Mouse (Mus musculus) limb, embryonic 14.5 days (tissue): ENCODE data around the gene Tmem233. TPM values are rescaled to one million over a fixed set of nuclear protein-coding genes. Genes with fewer than 3 reads are reported as not detected.

Source experiments
- ATAC-seq: fragments of 200-750 bp; cut with Nextera tagmentation; 2 replicates; pipeline ENCODE4 v1.8.0; 2017; ENCODE audit warnings: low read depth, moderate number of reproducible peaks, moderate TSS enrichment; ENCODE audit not compliant: low FRiP score
- DNase-seq: peaks from one replicate; pipeline ENCODE4 v3.0.0-alpha.2; 2015; ENCODE audit warnings: low spot score
- H3K27ac ChIP-seq: fragments of 300-500 bp; sonication (generic); replicated peaks from 2 replicates; pipeline ENCODE4 v1.5.1; 2014; ENCODE audit warnings: low read depth, mild to moderate bottlenecking, low read length, moderate library complexity, mixed read lengths
- H3K27me3 ChIP-seq: fragments of 300-500 bp; sonication (generic); 2 replicates; pipeline ENCODE4 v1.6.1; 2014; ENCODE audit warnings: low read length, mixed read lengths; ENCODE audit not compliant: control insufficient read depth, insufficient read depth
- H3K36me3 ChIP-seq: fragments of 300-500 bp; sonication (generic); 2 replicates; pipeline ENCODE4 v1.6.1; 2014; ENCODE audit warnings: mild to moderate bottlenecking, low read length, moderate library complexity, mixed read lengths; ENCODE audit not compliant: control insufficient read depth, insufficient read depth
- H3K4me1 ChIP-seq: fragments of 300-500 bp; sonication (generic); 2 replicates; pipeline ENCODE4 v1.6.1; 2014; ENCODE audit warnings: antibody characterized with exemption, low read length, mixed read lengths; ENCODE audit not compliant: control insufficient read depth, insufficient read depth
- H3K4me2 ChIP-seq: fragments of 300-500 bp; sonication (generic); replicated peaks from 2 replicates; pipeline ENCODE4 v1.6.1; 2014; ENCODE audit warnings: low read depth, mild to moderate bottlenecking, low read length, moderate library complexity; ENCODE audit not compliant: severe bottlenecking
- H3K4me3 ChIP-seq: fragments of 300-500 bp; sonication (generic); replicated peaks from 2 replicates; pipeline ENCODE4 v1.5.1; 2014; ENCODE audit warnings: low read length
- H3K9ac ChIP-seq: fragments of 300-500 bp; sonication (generic); 2 replicates; pipeline ENCODE4 v1.6.1; 2014; ENCODE audit warnings: mild to moderate bottlenecking, low read depth, low read length, moderate library complexity; ENCODE audit not compliant: severe bottlenecking
- H3K9me3 ChIP-seq: fragments of 300-500 bp; sonication (generic); 2 replicates; pipeline ENCODE4 v1.6.1; 2016; ENCODE audit warnings: low read length; ENCODE audit not compliant: control insufficient read depth
- POLR2A ChIP-seq: fragments of 200-500 bp; IDR thresholded peaks from 2 replicates; pipeline ENCODE4 v1.8.0; 2012; ENCODE audit warnings: inconsistent platforms, mild to moderate bottlenecking, moderate library complexity, borderline replicate concordance; ENCODE audit not compliant: insufficient read depth, insufficient read length; ENCODE audit errors: extremely low read depth
- WGBS: fragments of 180-500 bp; shearing (Covaris S2); extraction: QIAGEN DNeasy Blood & Tissue Kit; methylation state at CpG from one replicate; pipeline ENCODE4 v1.1.7; 2014; 5-methylcytosine and 5-hydroxymethylcytosine counted together
- polyA plus RNA-seq, 2 experiments: library from polyadenylated mRNA; depleted of rRNA in 1 of 2; stranded (reverse) in 1 of 2; unstranded in 1 of 2; fragments of >200 nt; fragmentation: Nextera tagmentation in 1 of 2; extraction: Ambion mirVana in 1 of 2; gene quantifications; 2 replicates each; pipeline versions ENCODE4 v1.2.1 to v1.2.3; 2012 to 2014

Gene Tmem233
- polyA plus RNA-seq, 2 experiments, result 0.33 TPM; not detected in 1

GRCm38 (mm10) chr5:116026561-116026960, 56.5 kb downstream of the Tmem233 start:
- H3K27me3 ChIP-seq, result no peaks in the 10 kb centered on the region
- no peak overlapping the region for H3K4me2 ChIP-seq
- no peaks in the 10 kb centered on the region for H3K9me3 ChIP-seq
- H3K4me3 ChIP-seq, result no peak overlapping the region
- no peaks in the 10 kb centered on the region for H3K36me3 ChIP-seq
- ATAC-seq, result no peak
- WGBS, result 91% methylated on average over 14 of the region's 14 CpGs
- H3K27ac ChIP-seq, result no peak overlapping the region
- peaks cover 8% of the 10 kb centered on the region; the same call in 1 of the 2 replicates for H3K4me1 ChIP-seq
- no peak for DNase-seq
- TF ChIP-seq POLR2A, result no peak
- no peak overlapping the region for H3K9ac ChIP-seq

GRCm38 (mm10) chr5:116026107-116026506, 56.9 kb downstream of the Tmem233 start:
- no peaks in the 10 kb centered on the region for H3K9me3 ChIP-seq
- peaks cover 8% of the 10 kb centered on the region; the same call in 1 of the 2 replicates for H3K4me1 ChIP-seq
- DNase-seq (no peak), ATAC-seq (no peak)
- H3K4me3 ChIP-seq, result no peak overlapping the region
- no peak overlapping the region for H3K27ac ChIP-seq
- H3K4me2 ChIP-seq, result no peak overlapping the region
- peaks cover 4% of the 10 kb centered on the region for H3K36me3 ChIP-seq
- TF ChIP-seq POLR2A, result no peak
- H3K27me3 ChIP-seq, result no peaks in the 10 kb centered on the region
- no peak overlapping the region for H3K9ac ChIP-seq
- 91% methylated on average over 5 of the region's 5 CpGs for WGBS

- H3K4me2 ChIP-seq, result peak within 1 kb of the TSS; percentile 86
- peak within 1 kb of the TSS; percentile 73 for H3K27ac ChIP-seq
- WGBS, result under 1% methylated on average over 37 of the region's 46 CpGs
- H3K9ac ChIP-seq, result peak within 1 kb of the TSS; percentile 84
- H3K27me3 ChIP-seq, result no peaks in the 10 kb centered on the region
- peaks cover 22% of the 10 kb centered on the region for H3K36me3 ChIP-seq
- H3K9me3 ChIP-seq, result no peaks in the 10 kb centered on the region
- H3K4me1 ChIP-seq, result peaks cover 8% of the 10 kb centered on the region; the same call in 1 of the 2 replicates
- TF ChIP-seq POLR2A, result peak; percentile 50; the same call in 1 of the 2 replicates
- peak within 1 kb of the TSS; percentile 77 for H3K4me3 ChIP-seq
- DNase-seq (peak; percentile 97), ATAC-seq (peak; percentile 98)
Measured at GRCm38 (mm10) chr5:116024327-116024739, 58.7 kb downstream of the Tmem233 start, which contains the start of gene Prkab1. Prkab1 (minus strand) TSS chr5:116024508.

GRCm38 (mm10) chr5:116023821-116024284, 59.2 kb downstream of the Tmem233 start:
- no peaks in the 10 kb centered on the region for H3K27me3 ChIP-seq
- under 1% methylated on average over 28 of the region's 28 CpGs for WGBS

DNA sequence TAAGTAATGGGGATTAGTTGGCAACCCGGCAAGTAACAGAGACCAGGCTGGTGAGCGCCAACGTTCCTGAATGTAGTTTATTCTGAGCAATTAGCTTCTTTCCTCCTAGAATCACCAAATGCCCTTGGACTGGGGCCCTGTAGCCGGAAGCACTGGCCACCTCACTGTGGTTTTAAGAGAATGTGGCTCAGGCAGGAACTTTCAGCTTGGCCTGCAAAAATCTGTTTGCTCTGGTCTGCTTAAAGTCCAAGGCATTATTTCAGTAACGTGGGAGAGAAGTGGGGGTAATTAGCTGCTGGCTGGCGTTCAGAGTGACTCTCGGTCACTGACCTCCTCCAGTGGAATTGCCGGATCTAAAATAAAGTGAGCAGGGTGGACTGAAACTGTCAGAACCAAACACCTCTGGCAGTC, 59.8 kb downstream of the Tmem233 start:
- TF ChIP-seq POLR2A, result no peak
- H3K36me3 ChIP-seq, result peaks cover 32% of the 10 kb centered on the region
- peak overlapping the region; percentile 69 for H3K27ac ChIP-seq
- WGBS, result 8% methylated on average over 8 of the region's 8 CpGs
- no peaks in the 10 kb centered on the region for H3K27me3 ChIP-seq
- H3K9me3 ChIP-seq, result no peaks in the 10 kb centered on the region
- peak overlapping the region; percentile 77 for H3K4me3 ChIP-seq
- ATAC-seq (no peak), DNase-seq (no peak)
- H3K4me2 ChIP-seq, result peak overlapping the region; percentile 86
- H3K4me1 ChIP-seq, result peaks cover 8% of the 10 kb centered on the region; the same call in 1 of the 2 replicates
- H3K9ac ChIP-seq, result peak overlapping the region; percentile 84

More at GRCm38 (mm10) chr5:116023821-116024284, 59.2 kb downstream of the Tmem233 start:
- no peaks in the 10 kb centered on the region for H3K9me3 ChIP-seq
- DNase-seq (peak; percentile 28), ATAC-seq (peak; percentile 32)
- TF ChIP-seq POLR2A, result no peak
- peak overlapping the region; percentile 77 for H3K4me3 ChIP-seq
- peak overlapping the region; percentile 69 for H3K27ac ChIP-seq
- peaks cover 26% of the 10 kb centered on the region for H3K36me3 ChIP-seq
- peak overlapping the region; percentile 84 for H3K9ac ChIP-seq
- H3K4me1 ChIP-seq, result peaks cover 8% of the 10 kb centered on the region; the same call in 1 of the 2 replicates
- H3K4me2 ChIP-seq, result peak overlapping the region; percentile 86
